Mouse (Mus musculus): ENCODE results near the gene Mast4. TPM values are rescaled to one million over a fixed set of nuclear protein-coding genes. Genes with fewer than 3 reads are reported as not detected.

Mast4 gene
- polyA plus RNA-seq, 1 experiment from 2014 or later, result 24.7 TPM

DNA sequence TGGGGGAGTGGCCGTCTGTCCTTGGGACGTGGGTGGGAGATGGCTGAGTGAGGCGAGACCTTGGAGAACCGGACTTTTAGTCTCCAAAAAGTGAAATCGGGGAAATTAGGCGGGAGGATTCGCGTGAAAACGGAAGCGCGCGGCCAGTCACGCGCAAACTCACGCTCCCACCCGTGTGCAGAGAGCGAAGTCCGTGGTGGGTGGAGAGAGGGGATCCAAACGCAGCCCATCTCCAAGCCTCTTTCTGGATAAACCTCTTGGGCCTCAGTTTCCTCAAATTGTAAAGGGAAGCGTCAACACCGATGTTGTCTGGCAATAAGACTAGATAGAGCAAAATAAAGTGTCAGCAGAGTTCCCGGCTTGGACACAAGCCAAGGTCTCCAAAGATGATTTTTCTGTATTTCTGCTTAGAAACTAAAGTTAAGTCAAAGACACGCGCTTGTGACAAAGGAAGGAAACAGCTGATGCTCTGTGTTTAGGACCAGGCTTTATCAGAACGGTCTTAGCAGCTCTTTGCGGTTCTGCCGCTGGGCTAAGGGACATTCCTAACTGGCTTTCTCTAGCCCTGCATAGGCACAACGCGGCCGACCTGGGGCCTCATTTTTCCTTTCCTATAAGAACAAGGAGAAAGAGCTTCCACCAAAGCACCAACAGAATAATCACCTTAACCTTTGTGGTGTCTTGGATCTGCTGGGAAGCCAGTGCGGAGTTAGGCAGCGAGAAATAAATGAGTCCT lies 594 bp upstream of the Mast4 start:
- no peaks in the 10 kb centered on the region for H3K36me3 ChIP-seq
- peak; percentile 15; the same call in 1 of the 2 replicates for ATAC-seq (replicated peaks; ENCODE audit: low FRiP score)
- H3K27me3 ChIP-seq, result peaks cover 59% of the 10 kb centered on the region
- H3K9ac ChIP-seq, result peak overlapping the region; percentile 55
- H3K4me1 ChIP-seq, result peaks cover 27% of the 10 kb centered on the region
- H3K9me3 ChIP-seq (replicated peaks), result no peaks in the 10 kb centered on the region
- WGBS, result 1% methylated on average over 32 of the region's 32 CpGs
- H3K4me2 ChIP-seq, result peak overlapping the region; percentile 96
- H3K4me3 ChIP-seq (replicated peaks), result peak overlapping the region; percentile 76
- no peak overlapping the region for H3K27ac ChIP-seq

DNA sequence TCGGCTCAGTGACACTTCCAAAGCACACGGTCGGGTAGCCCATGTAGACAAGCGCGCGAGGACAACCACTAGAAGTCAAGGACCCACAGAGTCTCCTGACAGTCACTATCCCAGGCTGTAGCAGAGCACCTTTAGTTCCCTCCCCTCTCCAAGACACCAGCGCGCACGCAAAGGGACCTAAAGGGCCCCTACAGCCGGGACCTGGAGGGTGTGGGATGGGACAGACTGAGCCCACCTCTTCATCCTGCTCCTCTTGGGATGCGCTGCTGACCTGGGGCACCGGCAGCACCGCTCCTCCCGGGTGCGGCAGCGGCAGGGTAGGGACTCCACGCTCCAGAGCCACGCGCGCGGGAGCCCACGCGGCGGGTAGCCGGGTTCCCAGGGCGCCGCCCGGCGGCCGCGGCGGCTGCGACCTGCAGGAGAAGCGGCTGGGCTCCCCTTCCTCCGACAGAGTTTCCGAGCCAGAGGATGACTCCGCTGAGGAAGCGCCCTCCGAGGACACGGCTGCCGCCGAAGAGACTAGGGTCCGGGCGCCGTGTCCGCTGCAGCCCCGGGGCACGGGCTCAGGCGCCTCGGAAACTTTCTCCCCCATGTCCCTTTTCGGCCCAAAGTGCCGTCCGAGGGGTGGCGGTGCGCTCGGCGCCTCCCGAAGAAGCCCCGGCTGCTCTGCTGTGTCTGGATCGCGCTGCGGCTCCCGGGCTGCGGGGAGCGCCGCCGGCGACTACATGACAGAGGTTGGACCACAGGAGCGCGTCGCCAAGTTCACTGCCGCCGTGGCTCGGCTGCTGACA lies 501 bp downstream of the Mast4 start:
- Histone ChIP-seq H3K9me3 (replicated peaks) (no peaks in the 10 kb centered on the region), H3K9ac (peak overlapping the region; percentile 55), H3K27me3 (peaks cover 65% of the 10 kb centered on the region), H3K36me3 (no peaks in the 10 kb centered on the region), H3K27ac (no peak overlapping the region), H3K4me3 (replicated peaks) (peak overlapping the region; percentile 76), H3K4me1 (peaks cover 30% of the 10 kb centered on the region), H3K4me2 (peak overlapping the region; percentile 96)
- WGBS, result under 1% methylated on average over 74 of the region's 74 CpGs
- ATAC-seq (replicated peaks; ENCODE audit: low FRiP score), result peak; percentile 70

DNA sequence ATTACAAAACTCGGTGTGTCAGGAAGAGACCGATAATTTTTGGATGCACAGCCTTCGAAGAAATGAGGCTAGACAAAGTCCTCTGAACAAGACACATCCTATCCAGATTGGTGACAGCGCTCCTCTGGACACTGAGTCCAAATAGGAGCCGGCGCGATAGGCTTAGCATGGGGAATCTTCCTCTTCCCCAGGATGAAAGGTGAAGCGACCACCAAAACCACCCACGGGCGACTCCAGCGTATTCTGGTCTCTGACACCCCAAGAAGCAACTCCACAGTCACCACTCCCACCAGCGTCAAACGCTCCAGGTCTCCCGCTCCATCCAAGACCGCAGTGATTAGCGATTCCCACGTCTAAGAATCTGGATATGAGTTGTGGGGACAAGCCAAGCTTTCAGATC lies 1.1 kb downstream of the Mast4 start:
- 3% methylated on average over 17 of the region's 17 CpGs for whole genome bisulfite sequencing
- H3K27me3 ChIP-seq, result peaks cover 70% of the 10 kb centered on the region
- no peak overlapping the region for H3K27ac ChIP-seq
- ATAC-seq (replicated peaks; ENCODE audit: low FRiP score), result no peak
- H3K4me2 ChIP-seq, result peak overlapping the region; percentile 96
- H3K4me1 ChIP-seq, result peaks cover 37% of the 10 kb centered on the region
- H3K36me3 ChIP-seq, result no peaks in the 10 kb centered on the region
- no peaks in the 10 kb centered on the region for H3K9me3 ChIP-seq (replicated peaks)
- no peak overlapping the region for H3K9ac ChIP-seq
- H3K4me3 ChIP-seq (replicated peaks), result peak overlapping the region; percentile 76

DNA sequence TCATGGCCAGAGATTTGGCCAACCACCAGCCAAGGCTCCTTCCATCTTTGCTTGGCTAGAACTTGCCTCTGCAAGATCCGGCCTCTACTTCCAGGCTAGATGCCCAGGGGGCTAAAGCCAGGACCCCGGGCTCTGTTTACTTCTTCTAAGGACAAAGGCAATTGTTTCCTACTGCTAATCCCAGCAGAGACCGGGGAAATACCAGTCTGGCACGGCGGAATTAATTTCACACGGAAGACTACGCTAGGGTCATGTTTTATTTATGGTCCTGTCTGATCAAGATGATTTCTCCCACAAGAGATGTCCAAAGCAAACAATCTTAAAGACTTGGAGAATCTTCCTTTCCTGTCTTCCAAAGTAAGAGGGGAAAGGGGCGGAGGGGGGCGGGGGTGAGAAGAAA lies 1.6 kb downstream of the Mast4 start:
- no peak for ATAC-seq (replicated peaks; ENCODE audit: low FRiP score)
- Histone ChIP-seq H3K4me1 (peaks cover 41% of the 10 kb centered on the region), H3K4me3 (replicated peaks) (peak overlapping the region; percentile 76), H3K9ac (no peak overlapping the region), H3K36me3 (no peaks in the 10 kb centered on the region), H3K4me2 (peak overlapping the region; percentile 96), H3K27me3 (peaks cover 70% of the 10 kb centered on the region), H3K9me3 (replicated peaks) (no peaks in the 10 kb centered on the region), H3K27ac (no peak overlapping the region)
- WGBS, result 7% methylated on average over 9 of the region's 9 CpGs

DNA sequence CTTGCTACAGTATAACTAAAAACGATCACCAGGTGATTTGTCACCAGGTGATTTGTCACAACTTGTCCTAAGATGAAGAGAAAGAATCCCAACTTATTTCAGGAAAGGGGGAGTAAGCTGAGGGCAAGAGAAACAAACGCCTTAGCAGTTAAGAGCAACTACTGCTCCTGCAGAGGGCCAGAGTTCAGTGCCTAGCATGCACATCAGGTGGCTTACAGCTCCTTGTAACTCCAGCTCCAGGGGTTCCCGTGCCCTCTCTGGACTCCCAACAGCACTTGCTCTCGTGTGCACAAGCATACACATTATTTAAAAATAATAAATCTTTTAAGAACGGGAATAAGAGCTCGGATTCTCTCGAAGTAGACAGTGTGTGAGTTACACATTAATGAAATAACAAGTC lies 3.2 kb downstream of the Mast4 start:
- no peaks in the 10 kb centered on the region for H3K36me3 ChIP-seq
- H3K27me3 ChIP-seq, result peaks cover 67% of the 10 kb centered on the region
- H3K9me3 ChIP-seq (replicated peaks), result no peaks in the 10 kb centered on the region
- no peak overlapping the region for H3K27ac ChIP-seq
- WGBS, result 38% methylated on average over 7 of the region's 7 CpGs
- peaks cover 43% of the 10 kb centered on the region for H3K4me1 ChIP-seq
- no peak overlapping the region for H3K9ac ChIP-seq
- ATAC-seq (replicated peaks; ENCODE audit: low FRiP score), result no peak
- no peak overlapping the region for H3K4me2 ChIP-seq
- no peak overlapping the region for H3K4me3 ChIP-seq (replicated peaks)

DNA sequence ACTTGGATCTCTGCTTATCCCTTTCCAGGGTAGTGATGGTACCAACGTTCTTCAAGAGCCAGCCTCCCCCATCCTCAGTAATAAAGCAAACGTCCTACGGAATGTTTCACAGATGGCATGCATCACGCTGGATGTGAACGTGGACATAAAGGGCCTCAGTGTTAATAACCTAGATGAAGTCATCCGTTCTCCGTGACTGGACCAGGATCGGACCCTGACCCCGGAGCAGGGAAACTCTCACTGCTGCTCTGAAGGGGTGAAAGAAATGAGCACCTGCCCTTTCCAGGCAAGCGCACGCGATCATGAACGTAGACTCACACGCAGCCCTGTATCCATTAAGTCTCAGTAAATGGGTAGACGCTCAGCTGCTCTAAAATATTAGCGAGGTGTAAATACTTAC lies 6.0 kb downstream of the Mast4 start:
- Histone ChIP-seq H3K4me2 (peak overlapping the region; percentile 36), H3K4me3 (replicated peaks) (no peak overlapping the region), H3K9me3 (replicated peaks) (no peaks in the 10 kb centered on the region), H3K36me3 (no peaks in the 10 kb centered on the region), H3K27me3 (peaks cover 46% of the 10 kb centered on the region), H3K27ac (no peak overlapping the region), H3K4me1 (peaks cover 28% of the 10 kb centered on the region), H3K9ac (no peak overlapping the region)
- peak; percentile 55; the same call in 1 of the 2 replicates for ATAC-seq (replicated peaks; ENCODE audit: low FRiP score)
- WGBS, result 32% methylated on average over 16 of the region's 16 CpGs

DNA sequence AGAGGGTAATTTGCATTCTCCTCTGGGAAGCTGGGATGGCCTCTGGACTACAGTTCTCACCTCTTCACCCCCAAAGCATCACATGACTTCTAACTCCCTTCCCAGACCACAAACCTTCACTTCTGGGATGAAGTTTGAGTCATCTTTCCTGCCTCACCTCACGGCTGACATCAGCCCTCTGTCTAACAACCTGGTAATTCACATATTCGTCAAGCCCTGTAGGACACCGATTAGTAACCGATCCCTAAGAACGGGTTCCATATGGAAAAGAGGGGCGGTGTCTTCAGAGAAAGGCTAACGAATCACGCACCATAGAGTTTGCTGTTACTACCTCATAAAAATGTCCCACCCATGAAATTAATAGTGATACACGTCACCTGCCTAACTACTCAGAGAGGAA lies 6.5 kb downstream of the Mast4 start:
- no peaks in the 10 kb centered on the region for H3K9me3 ChIP-seq (replicated peaks)
- H3K9ac ChIP-seq, result no peak overlapping the region
- peak overlapping the region; percentile 36 for H3K4me2 ChIP-seq
- H3K4me1 ChIP-seq, result peaks cover 24% of the 10 kb centered on the region
- H3K27me3 ChIP-seq, result peaks cover 41% of the 10 kb centered on the region
- WGBS, result 24% methylated on average over 9 of the region's 9 CpGs
- ATAC-seq (replicated peaks; ENCODE audit: low FRiP score), result peak; percentile 71; the same call in 1 of the 2 replicates
- no peak overlapping the region for H3K4me3 ChIP-seq (replicated peaks)
- H3K36me3 ChIP-seq, result no peaks in the 10 kb centered on the region
- no peak overlapping the region for H3K27ac ChIP-seq

DNA sequence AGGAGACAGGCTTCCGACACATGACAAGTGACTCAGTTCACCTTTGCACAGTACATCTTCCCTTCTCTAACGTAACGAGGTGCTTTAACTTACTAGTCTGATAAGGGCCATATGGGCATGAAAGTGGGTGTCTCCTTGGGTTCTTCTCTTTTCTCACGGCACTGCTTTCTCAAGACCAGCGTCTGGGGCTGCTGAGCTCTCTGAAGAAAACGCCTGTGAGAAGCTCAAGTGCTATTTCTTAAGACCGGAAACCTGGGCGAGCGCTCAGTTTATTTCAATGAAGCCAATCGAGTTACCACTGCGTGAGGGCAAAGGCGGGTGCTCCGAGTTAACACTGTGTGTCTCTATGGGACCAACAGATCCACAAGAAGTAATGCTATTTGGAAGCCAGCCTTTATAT lies 8.1 kb downstream of the Mast4 start:
- no peak for ATAC-seq (replicated peaks; ENCODE audit: low FRiP score)
- no peaks in the 10 kb centered on the region for H3K9me3 ChIP-seq (replicated peaks)
- WGBS, result 74% methylated on average over 13 of the region's 13 CpGs
- peaks cover 24% of the 10 kb centered on the region for H3K27me3 ChIP-seq
- peaks cover 16% of the 10 kb centered on the region for H3K4me1 ChIP-seq
- no peak overlapping the region for H3K27ac ChIP-seq
- H3K4me3 ChIP-seq (replicated peaks), result no peak overlapping the region
- no peak overlapping the region for H3K4me2 ChIP-seq
- no peaks in the 10 kb centered on the region for H3K36me3 ChIP-seq
- no peak overlapping the region for H3K9ac ChIP-seq

DNA sequence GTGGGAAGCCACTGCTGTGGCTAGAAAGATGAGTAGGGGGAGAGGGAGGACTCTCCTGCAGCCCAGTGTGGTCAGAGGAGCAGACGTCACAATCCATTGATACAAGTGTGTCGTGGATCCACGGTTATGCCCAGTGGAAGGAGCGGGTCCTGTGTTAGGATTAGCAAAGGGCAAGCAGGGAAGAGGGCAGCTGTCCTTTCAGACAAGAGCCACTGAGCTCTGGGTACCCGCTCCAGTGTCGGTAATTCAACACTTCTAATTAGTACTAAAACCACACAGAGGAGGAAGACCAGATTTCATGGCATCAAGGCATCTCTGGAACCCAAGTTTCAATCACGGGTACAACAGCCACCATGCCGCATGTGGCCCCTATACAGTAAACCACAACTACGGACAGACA lies 14.4 kb downstream of the Mast4 start:
- H3K4me3 ChIP-seq (replicated peaks), result no peak overlapping the region
- H3K9me3 ChIP-seq (replicated peaks), result no peaks in the 10 kb centered on the region
- no peak overlapping the region for H3K9ac ChIP-seq
- no peaks in the 10 kb centered on the region for H3K36me3 ChIP-seq
- 71% methylated on average over 9 of the region's 9 CpGs for WGBS
- H3K4me1 ChIP-seq, result peaks cover 14% of the 10 kb centered on the region
- no peak overlapping the region for H3K27ac ChIP-seq
- no peaks in the 10 kb centered on the region for H3K27me3 ChIP-seq
- no peak overlapping the region for H3K4me2 ChIP-seq
- ATAC-seq (replicated peaks; ENCODE audit: low FRiP score), result no peak

DNA sequence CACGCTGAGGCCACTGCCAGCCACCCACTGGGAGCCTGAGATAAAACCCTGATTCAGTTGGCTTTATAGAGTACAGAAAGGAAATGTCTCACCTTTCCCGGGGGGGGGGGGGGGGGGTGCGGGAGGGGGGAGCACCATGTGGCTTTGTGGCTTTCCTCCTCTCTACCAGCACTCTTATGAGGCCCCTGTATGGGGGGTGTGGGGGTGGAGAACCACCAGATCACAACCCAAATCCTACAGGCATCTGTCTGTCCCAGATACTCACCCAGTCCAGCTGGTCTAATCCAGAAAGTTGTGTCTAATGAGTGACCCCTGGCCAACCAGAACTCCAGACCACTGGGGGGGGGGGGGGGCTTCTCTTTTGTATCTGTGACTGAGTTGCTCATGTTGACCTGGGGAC lies 15.0 kb downstream of the Mast4 start:
- H3K36me3 ChIP-seq, result no peaks in the 10 kb centered on the region
- no peaks in the 10 kb centered on the region for H3K27me3 ChIP-seq
- peaks cover 17% of the 10 kb centered on the region for H3K4me1 ChIP-seq
- no peak overlapping the region for H3K4me3 ChIP-seq (replicated peaks)
- ATAC-seq (replicated peaks; ENCODE audit: low FRiP score), result no peak
- H3K27ac ChIP-seq, result no peak overlapping the region
- WGBS, result 20% methylated on average over 2 of the region's 3 CpGs
- no peak overlapping the region for H3K4me2 ChIP-seq
- H3K9me3 ChIP-seq (replicated peaks), result no peaks in the 10 kb centered on the region
- no peak overlapping the region for H3K9ac ChIP-seq

DNA sequence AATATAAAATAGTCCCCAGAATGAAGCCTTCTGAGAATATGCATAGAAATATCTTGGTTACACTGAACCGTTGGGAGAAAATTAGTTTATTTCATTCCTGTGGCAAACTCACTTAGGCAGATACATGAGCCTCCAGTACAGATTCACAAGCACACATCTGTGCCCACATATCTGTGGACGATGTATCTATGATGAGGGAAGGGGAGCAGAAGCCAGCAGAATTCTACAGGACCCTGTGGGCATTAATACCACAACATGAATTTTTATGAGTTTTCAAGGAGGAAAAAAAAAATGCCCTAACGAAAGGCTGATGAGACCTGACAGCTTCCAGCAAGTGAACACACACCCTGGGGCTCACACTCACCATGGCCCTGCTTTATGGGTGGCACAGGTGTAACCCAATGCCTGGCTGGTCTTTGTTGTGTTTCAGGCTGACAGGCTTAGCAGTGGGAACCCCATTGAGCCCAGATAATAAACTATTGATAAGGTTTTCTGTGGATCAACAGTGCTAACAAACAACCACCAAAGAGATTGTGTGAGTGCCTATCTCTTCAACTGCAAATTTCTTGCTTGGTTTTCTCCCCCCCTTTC lies 17.4 kb downstream of the Mast4 start:
- Histone ChIP-seq H3K9me3 (replicated peaks) (no peaks in the 10 kb centered on the region), H3K4me1 (peaks cover 17% of the 10 kb centered on the region), H3K4me3 (replicated peaks) (no peak overlapping the region), H3K36me3 (no peaks in the 10 kb centered on the region), H3K9ac (no peak overlapping the region), H3K4me2 (no peak overlapping the region), H3K27ac (no peak overlapping the region), H3K27me3 (no peaks in the 10 kb centered on the region)
- 78% methylated on average over 3 of the region's 3 CpGs for WGBS
- ATAC-seq (replicated peaks; ENCODE audit: low FRiP score), result no peak

DNA sequence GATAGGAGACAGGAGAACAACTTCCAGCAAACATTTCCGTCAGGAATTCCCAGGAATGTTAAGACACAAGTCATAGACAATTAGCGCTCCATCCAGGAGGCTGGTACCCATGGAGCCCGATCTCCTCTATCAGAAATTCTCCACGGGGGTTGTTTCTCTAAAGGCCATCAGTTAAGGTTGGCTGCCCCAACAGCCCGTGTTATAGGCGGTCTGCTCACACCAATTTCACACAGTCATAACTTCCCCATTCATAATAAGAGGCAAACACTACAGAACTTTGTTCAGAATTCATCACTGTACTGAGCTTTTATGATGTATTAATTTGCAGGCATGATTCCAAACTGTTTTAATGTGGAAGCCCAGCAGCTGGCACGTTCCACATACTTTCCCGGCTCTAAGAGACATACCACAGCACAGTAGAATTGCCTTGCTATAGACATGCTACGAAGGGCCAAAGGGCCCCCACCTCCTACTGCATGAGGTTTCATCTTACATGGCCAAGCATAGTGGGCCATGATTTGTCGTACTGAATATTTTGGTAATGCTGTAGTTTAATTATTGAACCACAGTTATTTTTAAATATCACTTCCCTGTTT lies 19.1 kb downstream of the Mast4 start:
- H3K4me1 ChIP-seq, result peaks cover 17% of the 10 kb centered on the region
- H3K27me3 ChIP-seq, result no peaks in the 10 kb centered on the region
- H3K9me3 ChIP-seq (replicated peaks), result no peaks in the 10 kb centered on the region
- no peak overlapping the region for H3K4me2 ChIP-seq
- H3K4me3 ChIP-seq (replicated peaks), result no peak overlapping the region
- 44% methylated on average over 10 of the region's 10 CpGs for WGBS
- no peaks in the 10 kb centered on the region for H3K36me3 ChIP-seq
- peak; percentile 81 for ATAC-seq (replicated peaks; ENCODE audit: low FRiP score)
- no peak overlapping the region for H3K9ac ChIP-seq
- H3K27ac ChIP-seq, result no peak overlapping the region
